Mouse (Mus musculus) frontal cortex, postnatal 14 days (tissue): ENCODE measurements at regions not wholly inside any gene's neighbourhood (a gene's known extent, or its start where the extent isn't known, plus 50 kb on each side); places are given as distances from the start of the nearest gene placed in this dataset.
"Not testable (repeated sequence)": the region's sequence is repeated elsewhere in the genome, so short reads cannot be mapped to it uniquely, and the experiment has no call there.

ENCODE experiments used
- DNase-seq, 2 experiments: peaks; one replicate each; pipeline ENCODE4 v3.0.0; 2022; ENCODE audit warnings: low spot score in 2 of 2

DNA sequence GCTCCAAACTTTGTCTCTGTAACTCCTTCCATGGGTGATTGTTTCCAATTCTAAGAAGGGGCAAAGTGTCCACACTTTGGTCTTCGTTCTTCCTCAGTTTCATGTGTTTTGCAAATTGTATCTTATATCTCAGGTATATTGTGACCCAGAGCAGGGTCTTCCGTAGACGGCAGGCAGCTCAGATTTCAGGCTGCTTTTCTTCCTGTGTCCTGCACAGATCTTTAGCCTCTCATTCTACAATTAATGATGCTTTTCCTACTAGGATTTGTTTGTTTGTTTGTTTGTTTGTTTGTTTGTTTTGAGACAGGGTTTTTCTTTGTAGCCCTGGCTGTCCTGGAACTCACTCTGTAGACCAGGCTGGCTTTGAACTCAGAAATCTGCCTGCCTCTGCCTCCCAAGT, 69.0 kb upstream of the Cpsf6 start:
- not testable (repeated sequence) for DNase-seq

DNA sequence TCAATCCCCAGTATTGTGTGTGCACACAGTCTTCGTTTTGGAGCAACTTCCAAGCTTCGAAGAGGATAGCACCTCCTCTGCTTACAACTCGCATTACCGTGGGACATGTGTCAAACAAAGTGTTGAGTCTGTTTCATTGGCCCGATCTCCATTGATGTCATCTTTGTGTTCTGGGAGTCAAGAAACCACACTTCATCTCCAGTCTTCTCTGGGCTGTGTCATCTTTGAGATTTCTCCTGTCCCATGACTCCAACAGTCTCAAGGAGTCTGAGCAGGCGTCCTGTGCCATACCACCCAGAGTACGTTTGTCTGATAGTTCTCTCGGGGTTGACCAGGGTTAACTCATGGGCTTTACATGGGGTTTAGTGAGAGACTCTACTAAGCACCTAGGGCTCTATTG, 67.8 kb upstream of the Cpsf6 start:
- no peak for DNase-seq

DNA sequence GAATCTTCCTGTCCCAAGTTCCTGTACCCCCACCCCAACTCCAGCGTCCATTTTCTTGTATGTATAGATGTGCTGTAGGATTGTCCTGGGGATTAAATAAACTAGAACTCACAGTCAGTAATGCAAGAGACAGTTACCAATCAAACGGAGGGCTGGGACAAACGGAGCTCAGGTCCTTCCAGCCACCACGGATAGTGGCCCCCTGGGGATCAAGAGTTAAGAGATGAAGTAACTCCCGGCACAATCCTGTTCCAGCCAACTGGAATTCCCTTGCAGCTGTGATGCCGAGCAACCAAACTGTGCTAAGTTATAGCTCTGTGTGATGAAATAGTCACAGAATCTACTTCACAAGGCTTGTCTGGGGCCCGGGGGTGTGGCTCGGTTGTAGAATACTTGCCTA, 67.4 kb upstream of the Cpsf6 start:
- DNase-seq: no peak

DNA sequence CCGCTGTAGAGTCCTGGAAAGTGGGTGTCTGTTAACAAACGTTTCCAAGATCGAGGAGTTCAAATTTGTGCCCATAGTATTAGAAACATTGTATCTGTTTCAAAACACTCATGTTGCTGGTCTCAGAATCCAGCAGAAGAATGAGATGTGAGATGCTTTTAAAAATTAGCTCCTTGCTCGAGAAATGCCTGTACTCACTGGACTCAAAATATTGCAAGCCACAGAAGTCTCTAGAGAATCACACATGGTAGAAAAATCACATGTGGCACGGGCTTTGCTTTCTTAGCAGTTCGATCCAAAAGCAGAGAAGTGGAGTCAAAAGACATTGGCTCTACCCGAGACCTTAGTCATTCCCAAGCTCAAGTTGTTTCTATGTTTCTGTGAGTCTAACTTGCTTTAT, 67.0 kb upstream of the Cpsf6 start:
- DNase-seq: no peak

DNA sequence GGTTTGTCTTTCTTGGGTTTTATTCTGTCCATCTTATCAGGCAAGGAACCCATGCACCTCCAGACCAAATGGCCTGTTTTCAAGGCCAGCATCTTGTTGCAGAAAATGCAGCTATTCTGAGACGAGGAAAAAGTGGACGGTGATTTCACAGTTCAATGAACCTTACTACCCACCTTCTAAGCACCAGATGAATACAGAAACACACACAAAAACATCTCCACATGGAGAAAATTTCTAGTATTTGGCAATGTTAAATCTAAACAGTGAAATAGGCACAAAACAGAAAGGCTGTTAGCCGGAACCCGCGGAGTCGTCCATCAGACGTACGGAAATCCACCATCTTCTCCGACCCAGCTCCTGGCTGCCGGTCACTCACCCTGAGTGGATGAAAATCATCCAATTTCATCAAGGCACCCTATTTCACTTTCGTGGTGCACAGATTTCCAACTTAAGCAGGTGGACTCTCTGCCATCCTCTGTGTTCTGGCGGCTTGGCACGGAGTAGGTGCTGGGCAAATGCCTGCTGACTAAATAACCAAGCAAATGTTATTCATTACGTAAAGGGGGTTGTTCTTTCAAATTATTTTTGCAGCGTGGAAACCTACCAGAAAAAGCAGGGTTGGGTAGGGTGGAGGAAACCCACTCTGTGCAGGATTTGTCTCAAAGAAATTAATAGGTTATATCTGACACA, 66.1 kb upstream of the Cpsf6 start:
- no peak for DNase-seq

DNA sequence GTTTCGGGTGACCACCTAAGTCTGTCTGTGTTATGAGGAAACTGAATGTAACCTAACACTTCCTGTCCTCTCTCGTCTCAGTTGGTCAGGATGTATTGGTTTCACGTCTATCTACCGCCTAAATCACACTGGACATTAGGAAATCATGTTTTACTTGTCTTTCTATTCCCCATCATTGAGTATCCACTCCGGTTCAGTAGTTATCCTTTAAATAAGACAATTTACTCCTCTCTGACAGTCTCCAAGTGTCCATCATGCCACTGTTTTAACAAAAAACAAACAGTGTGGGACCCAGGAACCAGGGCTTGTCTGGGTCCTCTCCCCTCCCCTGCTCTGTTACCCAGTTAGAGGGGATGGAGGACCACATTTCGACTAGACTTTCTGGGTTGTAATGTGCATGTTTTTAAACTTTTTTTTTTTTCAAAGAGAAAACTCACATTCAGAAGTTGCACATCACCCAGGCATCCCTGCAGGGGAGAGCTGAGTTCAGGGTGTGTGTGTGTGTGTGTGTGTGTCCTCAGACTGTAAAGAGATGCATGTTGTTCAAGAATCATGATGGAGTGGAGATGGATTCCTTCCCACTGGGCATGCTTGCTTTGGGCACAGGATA, 65.5 kb upstream of the Cpsf6 start:
- no peak for DNase-seq

DNA sequence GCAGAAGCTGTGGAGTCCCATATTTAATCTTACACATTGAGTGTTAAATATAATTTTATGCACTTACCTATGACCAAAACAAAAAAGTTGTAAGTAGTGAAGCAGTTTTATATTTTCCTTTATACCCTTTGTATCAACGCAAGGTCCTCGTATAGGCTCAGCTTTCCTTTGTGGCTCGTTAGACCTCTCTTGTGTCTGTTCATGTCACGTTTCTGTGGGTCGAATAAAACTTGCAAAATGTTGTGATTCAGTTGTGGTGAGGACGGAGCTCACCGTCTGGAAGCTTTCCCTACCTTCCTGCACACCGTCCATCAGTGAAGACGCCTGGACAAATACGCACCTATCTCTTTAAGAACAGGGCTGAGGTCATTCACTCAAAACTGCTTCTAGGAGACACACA, 64.9 kb upstream of the Cpsf6 start:
- DNase-seq: no peak

DNA sequence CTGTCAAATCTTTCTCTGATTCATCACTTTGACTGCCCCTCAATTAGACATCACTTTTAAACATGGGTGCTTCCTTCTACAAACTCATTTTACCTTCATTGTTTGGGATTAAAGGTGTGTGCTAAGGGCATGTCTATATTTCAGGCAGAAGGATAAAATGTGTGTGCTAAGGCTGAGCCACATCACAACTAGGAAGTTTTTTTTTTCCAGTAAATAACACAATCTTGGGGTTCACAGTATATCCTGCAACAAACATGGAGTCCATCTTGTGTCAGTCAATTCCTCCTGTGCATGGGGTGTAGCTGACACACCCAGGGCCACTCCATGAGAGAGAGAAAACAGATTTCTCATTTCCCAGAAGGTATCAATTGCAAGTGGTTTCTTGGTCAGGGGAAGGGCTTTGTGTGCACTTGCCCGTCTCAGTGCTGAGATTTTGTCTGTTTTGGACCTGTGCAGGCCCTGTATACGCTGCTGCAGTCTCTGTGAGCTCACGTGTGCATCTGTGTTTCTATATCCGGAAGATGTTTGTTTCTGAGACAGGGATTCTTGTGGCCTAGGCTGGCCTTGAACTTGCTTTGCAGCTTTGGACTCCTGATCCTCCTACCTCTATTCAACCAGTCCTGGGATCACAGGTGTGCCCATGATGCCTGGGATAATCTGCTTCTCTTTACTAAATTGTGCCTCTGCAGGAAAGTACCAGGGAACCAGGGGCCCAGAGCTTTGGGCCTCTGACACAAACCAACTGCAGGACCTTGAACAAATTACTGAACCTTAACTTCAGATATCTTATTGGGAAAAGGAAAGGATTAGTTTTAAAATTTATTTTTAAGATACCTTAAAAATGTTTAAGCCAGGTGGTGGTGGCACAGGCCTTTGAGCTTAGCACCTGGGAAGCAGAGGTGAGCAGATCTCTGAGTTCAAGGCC, 63.9 kb upstream of the Cpsf6 start:
- no peak for DNase-seq

DNA sequence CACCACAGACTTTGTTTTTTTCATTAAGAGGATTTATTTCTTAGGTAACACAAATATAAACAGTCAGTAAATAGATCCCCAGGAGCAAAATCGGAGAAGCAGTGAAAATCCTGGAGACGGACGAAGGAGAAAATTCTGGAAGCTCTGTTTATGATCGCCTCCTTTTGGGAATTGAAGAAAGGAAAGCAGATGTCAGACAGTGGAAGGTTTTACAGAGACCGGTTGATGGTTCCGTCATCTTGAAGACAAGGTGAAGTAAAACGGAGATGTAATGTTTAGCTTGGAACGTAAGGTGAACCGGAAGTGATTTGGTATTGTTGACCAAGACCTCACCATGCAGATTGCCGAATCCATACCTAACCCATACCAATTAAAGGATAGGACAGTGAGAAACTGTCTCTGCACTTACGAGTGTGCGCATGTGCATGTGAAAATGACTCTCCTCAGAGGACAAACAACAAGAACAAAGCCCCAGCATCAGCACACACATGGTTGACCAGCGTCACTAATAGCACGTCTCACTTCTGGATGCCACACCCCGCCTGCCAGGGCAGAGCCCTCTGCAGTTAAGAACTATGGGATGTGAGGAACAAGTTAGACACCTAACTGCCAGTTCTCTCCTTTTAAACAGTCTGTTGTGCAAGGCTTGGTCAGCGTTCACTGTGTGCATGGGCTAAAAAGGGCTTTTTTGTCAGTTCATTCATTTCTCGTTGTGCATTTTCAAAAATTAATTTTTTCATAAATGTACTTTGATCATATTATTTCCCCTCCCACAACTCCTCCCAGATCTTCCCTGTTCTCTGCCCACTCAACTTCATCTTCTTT, 62.4 kb upstream of the Cpsf6 start:
- no peak for DNase-seq

DNA sequence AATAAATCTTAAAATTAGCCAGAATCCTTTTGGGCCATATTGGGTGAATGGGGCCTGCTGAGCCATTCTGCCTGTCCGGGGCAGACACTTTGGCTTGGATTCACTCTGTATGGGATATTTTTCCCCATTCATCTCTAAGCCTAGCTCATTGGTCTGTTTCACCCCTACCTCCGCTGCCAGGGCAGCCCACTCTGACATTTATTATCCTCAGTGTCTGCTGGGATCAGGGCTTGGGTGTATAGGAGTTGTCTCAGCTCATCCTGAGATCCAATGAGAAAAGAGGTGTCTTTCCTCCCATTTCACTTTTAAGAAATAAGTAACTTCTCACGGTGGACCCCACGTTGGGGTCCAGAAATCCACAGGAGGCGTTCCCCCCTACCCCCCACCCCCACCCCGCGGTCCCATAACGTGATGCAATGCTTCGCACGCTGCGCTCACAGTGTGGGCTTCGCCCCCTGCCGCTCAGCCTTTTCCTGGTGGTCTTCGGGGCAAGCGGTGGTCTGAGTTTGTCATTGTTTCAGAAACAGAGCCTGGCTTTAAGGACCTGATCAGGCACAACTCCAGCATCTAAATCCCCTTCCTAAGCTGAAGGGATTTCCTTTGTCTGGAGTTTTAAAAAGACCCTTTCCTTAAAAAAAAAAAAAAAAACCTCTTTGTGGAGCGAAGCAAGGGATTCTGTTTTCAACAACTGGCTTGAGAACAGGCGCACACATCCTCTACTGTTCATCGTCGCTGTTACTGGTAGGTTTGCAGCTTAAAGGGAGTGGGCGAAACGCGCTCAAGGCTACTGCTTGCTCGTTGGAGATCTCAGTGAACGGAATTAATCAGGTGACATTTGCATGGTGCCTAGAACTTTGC, 61.5 kb upstream of the Cpsf6 start:
- DNase-seq: no peak

DNA sequence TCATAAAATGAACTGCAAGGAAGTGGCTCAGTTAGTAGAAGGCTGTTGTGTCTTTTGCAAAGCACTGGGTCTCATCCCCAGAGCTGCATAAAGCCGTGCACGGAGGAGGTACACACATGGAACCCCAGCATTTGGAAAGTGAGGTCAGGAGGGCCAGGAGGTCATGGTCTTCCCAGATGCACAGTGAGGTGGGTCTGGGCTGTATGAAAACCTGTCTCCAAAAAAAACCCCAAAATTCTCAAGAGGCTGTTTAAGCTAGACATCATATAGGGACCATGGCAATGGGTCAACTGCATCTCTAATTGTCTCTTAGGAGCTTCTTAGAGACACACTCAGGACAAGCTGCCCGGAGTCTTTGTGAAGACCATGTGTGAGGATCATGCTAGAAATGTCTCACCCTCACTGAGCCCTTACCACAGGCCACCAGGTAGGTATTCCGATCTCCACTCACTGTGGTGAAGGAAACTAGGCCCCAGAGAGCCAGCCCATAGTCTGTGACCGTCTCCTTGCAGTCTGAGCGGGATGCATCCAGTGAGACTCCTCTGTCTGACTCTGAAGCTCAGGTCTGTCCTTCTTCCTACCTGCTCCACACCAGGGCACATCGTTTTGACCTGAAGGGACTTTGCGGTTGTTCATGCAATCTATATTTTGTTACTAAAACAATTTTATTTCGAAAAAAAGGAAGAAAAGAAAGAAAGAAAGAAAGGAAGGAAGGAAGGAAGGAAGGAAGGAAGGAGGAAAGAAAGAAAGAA, 60.6 kb upstream of the Cpsf6 start:
- DNase-seq: no peak

DNA sequence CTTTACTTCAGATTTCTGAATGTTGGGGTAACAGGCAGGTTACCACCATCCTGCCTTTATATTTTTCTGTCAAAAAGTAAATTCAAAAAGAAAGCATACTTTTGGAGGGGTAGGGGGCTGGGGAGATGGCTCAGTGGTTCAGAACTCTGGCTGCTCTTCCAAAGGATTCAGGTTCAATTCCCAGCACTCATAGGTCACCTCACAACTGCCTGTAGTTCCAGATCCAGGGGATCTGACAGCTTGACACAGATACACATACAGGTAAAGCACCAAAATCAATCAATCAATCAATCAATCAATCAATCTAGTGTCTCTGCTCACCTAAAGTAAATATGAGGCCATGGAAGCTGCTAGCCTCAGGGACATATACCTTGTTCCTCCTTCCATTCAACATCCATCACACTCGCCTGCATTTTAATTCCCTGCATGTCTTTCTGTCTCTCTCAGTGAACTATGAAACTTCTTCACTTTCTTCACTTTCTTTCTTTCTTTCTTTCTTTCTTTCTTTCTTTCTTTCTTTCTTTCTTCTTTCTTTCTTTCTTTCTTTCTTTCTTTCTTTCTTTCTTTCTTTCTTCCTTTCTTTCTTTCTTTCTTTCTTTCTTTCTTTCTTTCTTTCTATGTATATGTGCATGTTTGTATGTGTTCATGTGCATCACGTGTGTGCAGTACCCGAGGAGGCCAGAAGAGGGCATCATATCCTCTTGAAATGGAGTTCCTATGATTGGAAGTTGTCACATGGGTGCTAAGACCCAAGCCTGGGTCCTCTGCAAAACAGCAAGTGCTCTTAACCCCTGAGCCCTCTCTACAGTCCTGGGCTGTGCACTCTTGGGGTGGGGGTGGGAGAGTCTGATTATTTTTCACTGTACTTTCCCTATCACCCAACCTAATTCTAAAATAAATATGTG, 59.6 kb upstream of the Cpsf6 start:
- DNase-seq: no peak

DNA sequence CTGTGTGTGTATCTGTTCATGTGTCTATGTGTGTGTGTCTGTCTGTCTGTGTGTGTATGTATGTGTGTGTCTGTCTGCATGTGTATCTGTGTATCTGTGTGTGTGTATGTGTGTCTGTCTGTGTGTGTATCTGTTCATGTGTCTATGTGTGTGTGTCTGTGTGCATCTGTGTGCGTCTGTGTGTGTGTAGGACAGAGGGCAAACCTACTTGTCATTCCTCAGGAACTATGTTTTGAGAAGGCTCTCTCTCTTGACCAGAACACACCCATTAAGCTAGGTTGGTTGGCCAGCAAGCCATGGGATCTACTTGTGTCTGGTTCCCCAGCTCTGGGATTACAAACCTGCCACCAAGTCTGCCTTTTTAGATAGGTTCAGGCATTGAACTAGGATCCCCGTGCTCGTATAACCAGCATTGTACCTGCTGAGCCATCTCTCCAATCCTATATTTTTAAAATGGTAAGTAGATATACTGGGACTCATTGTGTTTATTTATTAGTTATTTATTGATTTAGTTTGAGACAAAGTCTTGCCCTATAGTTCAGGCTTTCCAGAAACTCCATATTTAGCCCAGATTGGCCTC, 58.9 kb upstream of the Cpsf6 start:
- no peak for DNase-seq

DNA sequence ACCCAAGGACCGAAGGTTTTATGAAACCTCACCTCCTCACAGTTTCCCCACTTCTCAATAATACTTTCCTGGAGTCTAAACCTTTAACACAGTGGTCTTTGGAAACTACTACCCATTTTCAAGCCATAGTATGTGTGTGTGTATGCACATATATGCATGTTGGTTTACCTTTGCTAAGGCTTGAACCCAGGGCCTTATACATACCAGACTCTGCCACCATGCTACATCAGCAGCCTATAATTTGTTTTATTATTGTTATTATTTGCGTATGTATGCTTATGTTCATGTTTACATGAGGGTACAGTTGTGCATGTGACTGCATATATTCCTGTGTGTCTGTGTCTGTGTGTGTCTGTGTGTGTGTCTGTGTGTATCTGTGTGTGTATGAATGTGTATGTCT, 58.2 kb upstream of the Cpsf6 start:
- DNase-seq: no peak

DNA sequence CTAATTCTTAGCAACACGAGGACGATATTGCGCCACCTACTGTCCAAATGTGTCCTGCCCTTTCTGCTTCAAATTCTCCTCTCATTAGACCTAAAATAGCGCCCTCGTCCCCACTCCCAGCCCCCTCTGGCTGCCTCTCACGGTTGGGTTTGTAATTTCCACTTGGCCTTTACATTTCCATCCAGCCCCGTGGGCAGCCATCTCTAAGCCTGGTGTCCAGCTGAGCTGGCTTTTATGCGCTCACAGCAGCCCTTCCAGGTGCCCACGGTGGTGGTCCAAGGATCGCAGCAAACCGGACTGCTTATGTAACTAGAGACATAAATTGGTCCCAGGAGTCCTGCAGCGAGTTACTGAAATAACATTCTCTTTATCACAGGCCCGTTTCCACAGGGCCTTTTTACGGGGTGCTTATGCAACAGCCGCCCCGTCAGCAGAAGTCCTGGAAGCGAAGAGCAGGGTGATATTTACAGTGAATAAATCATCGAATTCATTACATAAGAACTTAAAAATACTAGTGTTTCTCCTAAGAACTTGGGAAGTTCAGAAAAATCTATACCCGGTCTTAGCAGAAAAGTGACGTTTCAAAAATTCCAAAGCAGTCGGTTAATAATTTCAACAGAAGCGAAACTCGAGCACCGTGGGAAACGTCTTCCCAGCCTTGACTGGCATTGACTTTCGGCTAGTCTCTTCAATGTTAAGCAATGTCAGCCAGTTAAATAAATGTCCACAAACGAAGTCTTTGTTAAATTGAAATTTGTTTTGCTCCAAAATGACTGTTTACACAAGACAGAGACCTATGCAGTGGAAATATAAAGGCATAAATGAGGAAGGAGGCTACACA, 57.3 kb upstream of the Cpsf6 start:
- no peak for DNase-seq

DNA sequence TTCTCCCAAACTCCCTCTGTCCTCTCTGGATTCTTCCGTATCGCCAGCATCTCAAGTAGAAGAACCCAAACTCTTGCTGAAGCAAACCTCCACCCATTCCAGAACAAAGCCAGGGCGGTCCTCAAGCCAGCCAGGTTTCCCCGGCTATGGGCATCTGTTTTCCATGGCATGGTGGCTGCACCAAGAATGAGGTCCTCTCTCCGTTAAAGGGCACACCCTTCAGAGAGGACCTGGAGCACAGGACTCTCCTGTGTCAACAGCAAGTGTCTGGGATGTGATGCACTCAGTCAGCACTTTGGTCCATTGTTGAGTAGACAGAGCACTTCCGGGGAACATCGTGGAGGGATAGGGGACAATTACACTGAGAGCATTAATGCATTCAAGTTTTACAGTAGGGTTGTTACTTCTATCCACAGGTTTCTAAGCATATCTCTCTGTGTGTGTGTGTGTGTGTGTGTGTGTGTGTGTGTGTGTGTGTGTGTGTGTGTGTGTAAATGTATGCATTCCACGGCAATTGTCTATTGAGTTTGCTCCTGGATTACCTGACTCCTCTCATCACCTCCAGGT, 56.6 kb upstream of the Cpsf6 start:
- no peak for DNase-seq

DNA sequence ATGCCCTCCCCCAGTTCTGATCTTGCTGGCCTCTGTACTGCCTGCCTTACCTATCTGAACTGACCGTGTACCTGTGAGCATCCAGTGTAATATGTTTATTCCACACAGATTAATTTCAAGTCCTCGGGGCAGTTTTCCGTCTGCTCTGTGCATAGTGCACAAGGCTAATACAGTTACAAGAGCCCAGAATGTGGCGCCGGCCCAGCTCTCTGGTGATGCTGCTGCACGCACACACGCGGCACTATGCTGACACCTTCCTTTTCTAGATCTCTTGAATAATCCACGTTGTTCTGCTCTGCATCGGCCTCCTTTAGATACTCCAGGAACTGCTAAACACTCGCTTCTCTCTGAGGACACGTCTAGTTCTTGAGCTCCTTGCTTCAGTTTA, 55.9 kb upstream of the Cpsf6 start:
- DNase-seq: no peak
